Mouse (Mus musculus) limb, embryonic 15.5 days (tissue): ENCODE measurements around the gene Mt4. TPM values are rescaled to one million over a fixed set of nuclear protein-coding genes. Genes with fewer than 3 reads are reported as not detected.

Source experiments
- ATAC-seq: fragments of 200-750 bp; cut with Nextera tagmentation; 2 replicates; pipeline ENCODE4 v1.8.0; 2017; ENCODE audit warnings: low read depth, moderate TSS enrichment; ENCODE audit not compliant: insufficient number of reproducible peaks, low FRiP score, low TSS enrichment
- H3K27ac ChIP-seq: fragments of 300-500 bp; sonication (generic); 2 replicates; pipeline ENCODE4 v1.5.1; 2015; ENCODE audit warnings: moderate library complexity, mild to moderate bottlenecking, inconsistent platforms
- H3K27me3 ChIP-seq: fragments of 300-500 bp; sonication (generic); 2 replicates; pipeline ENCODE4 v1.6.1; 2015; ENCODE audit warnings: inconsistent platforms
- H3K36me3 ChIP-seq: fragments of 300-500 bp; sonication (generic); 2 replicates; pipeline ENCODE4 v1.6.1; 2015; ENCODE audit warnings: inconsistent platforms
- H3K4me1 ChIP-seq: fragments of 300-500 bp; sonication (generic); 2 replicates; pipeline ENCODE4 v1.6.1; 2015; ENCODE audit warnings: inconsistent platforms
- H3K4me2 ChIP-seq: fragments of 300-500 bp; sonication (generic); 2 replicates; pipeline ENCODE4 v1.6.1; 2015; ENCODE audit warnings: mild to moderate bottlenecking, inconsistent platforms
- H3K4me3 ChIP-seq: fragments of 300-500 bp; sonication (generic); 2 replicates; pipeline ENCODE4 v1.5.1; 2015; ENCODE audit warnings: mild to moderate bottlenecking, inconsistent platforms
- H3K9ac ChIP-seq: fragments of 300-500 bp; sonication (generic); 2 replicates; pipeline ENCODE4 v1.6.1; 2015; ENCODE audit warnings: inconsistent platforms
- H3K9me3 ChIP-seq: fragments of 300-500 bp; sonication (generic); 2 replicates; pipeline ENCODE4 v1.6.1; 2016; ENCODE audit warnings: inconsistent platforms
- WGBS: fragments of 180-500 bp; shearing (Covaris S2); methylation state at CpG from one replicate; pipeline ENCODE4 v1.1.7; 2015; 5-methylcytosine and 5-hydroxymethylcytosine counted together
- polyA plus RNA-seq: library from polyadenylated mRNA; unstranded; fragments of >200 nt; fragmentation: Nextera tagmentation; extraction: Ambion mirVana; gene quantifications from 2 replicates; pipeline ENCODE4 v1.2.1, GENCODE M21; 2015

The Mt4 gene
- polyA plus RNA-seq, result 0.60 and 3.9 TPM in 2 replicates

GRCm38 (mm10) chr8:94136933-94137332 is at the start of gene Mt4:
Gene Mt4, plus strand, starts transcription at chr8:94137197.
- no peak within 1 kb of the TSS for H3K27ac ChIP-seq
- H3K4me3 ChIP-seq, result no peak within 1 kb of the TSS
- H3K4me2 ChIP-seq, result no peak within 1 kb of the TSS
- H3K36me3 ChIP-seq, result no peaks in the 10 kb centered on the region
- no peak for ATAC-seq
- H3K27me3 ChIP-seq, result no peaks in the 10 kb centered on the region; the same call in 1 of the 2 replicates
- no peaks in the 10 kb centered on the region for H3K4me1 ChIP-seq
- H3K9me3 ChIP-seq, result 0 out of 2 replicates have a peak, but pooled peaks cover 5% of the 10 kb centered on the region
- 43% methylated on average over 6 of the region's 6 CpGs for WGBS
- H3K9ac ChIP-seq, result no peak within 1 kb of the TSS

- 82% methylated on average over 9 of the region's 9 CpGs for WGBS
- no peak for ATAC-seq
Measured at GRCm38 (mm10) chr8:94087964-94088363, 49.0 kb upstream of the Mt4 start.

GRCm38 (mm10) chr8:94089715-94090114 is 47.3 kb upstream of the Mt4 start:
- no peaks in the 10 kb centered on the region for H3K27me3 ChIP-seq
- no peak for ATAC-seq
- no peak overlapping the region for H3K4me2 ChIP-seq
- no peak overlapping the region for H3K27ac ChIP-seq
- H3K4me1 ChIP-seq, result no peaks in the 10 kb centered on the region
- H3K4me3 ChIP-seq, result no peak overlapping the region
- H3K9ac ChIP-seq, result 0 out of 2 replicates have a peak overlapping the region, but pooled peaks have one; percentile 17
- peaks cover 14% of the 10 kb centered on the region for H3K36me3 ChIP-seq
- no peaks in the 10 kb centered on the region for H3K9me3 ChIP-seq
- 77% methylated on average over 6 of the region's 6 CpGs for WGBS

More at GRCm38 (mm10) chr8:94087964-94088363, 49.0 kb upstream of the Mt4 start:
- H3K27ac ChIP-seq, result no peak overlapping the region
- no peak overlapping the region for H3K9ac ChIP-seq
- H3K4me1 ChIP-seq, result no peaks in the 10 kb centered on the region
- H3K4me3 ChIP-seq, result no peak overlapping the region
- no peaks in the 10 kb centered on the region for H3K9me3 ChIP-seq
- H3K36me3 ChIP-seq, result peaks cover 14% of the 10 kb centered on the region
- no peaks in the 10 kb centered on the region for H3K27me3 ChIP-seq
- no peak overlapping the region for H3K4me2 ChIP-seq

GRCm38 (mm10) chr8:94092848-94093247 is 44.1 kb upstream of the Mt4 start:
- no peaks in the 10 kb centered on the region for H3K27me3 ChIP-seq
- no peak overlapping the region for H3K4me2 ChIP-seq
- no peak for ATAC-seq
- no peaks in the 10 kb centered on the region for H3K9me3 ChIP-seq
- H3K9ac ChIP-seq, result no peak overlapping the region
- H3K4me1 ChIP-seq, result no peaks in the 10 kb centered on the region
- no peak overlapping the region for H3K27ac ChIP-seq
- H3K4me3 ChIP-seq, result no peak overlapping the region
- 84% methylated on average over 9 of the region's 9 CpGs for WGBS
- H3K36me3 ChIP-seq, result no peaks in the 10 kb centered on the region

- WGBS, result 79% methylated on average over 6 of the region's 6 CpGs
- no peak for ATAC-seq
- H3K27me3 ChIP-seq, result no peaks in the 10 kb centered on the region
Measured at GRCm38 (mm10) chr8:94094281-94094680, 42.7 kb upstream of the Mt4 start.

GRCm38 (mm10) chr8:94098081-94098974 is 38.7 kb upstream of the Mt4 start, which contains the start of gene Bbs2:
Gene Bbs2, minus strand, starts transcription at chr8:94098928.
- Histone ChIP-seq H3K27me3 (no peaks in the 10 kb centered on the region), H3K27ac (peak within 1 kb of the TSS; percentile 95), H3K4me1 (0 out of 2 replicates have a peak, but pooled peaks cover 2% of the 10 kb centered on the region), H3K36me3 (no peaks in the 10 kb centered on the region), H3K4me2 (peak within 1 kb of the TSS; percentile 65), H3K4me3 (peak within 1 kb of the TSS; percentile 76), H3K9me3 (no peaks in the 10 kb centered on the region), H3K9ac (peak within 1 kb of the TSS; percentile 50)
- WGBS, result 1% methylated on average over 61 of the region's 61 CpGs
- peak; percentile 99 for ATAC-seq

More at GRCm38 (mm10) chr8:94094281-94094680, 42.7 kb upstream of the Mt4 start:
- no peak overlapping the region for H3K9ac ChIP-seq
- no peak overlapping the region for H3K4me2 ChIP-seq
- H3K4me1 ChIP-seq, result 0 out of 2 replicates have a peak, but pooled peaks cover 2% of the 10 kb centered on the region
- no peak overlapping the region for H3K27ac ChIP-seq
- no peak overlapping the region for H3K4me3 ChIP-seq
- no peaks in the 10 kb centered on the region for H3K36me3 ChIP-seq
- H3K9me3 ChIP-seq, result no peaks in the 10 kb centered on the region

GRCm38 (mm10) chr8:94098996-94099395 is 38.0 kb upstream of the Mt4 start:
- Histone ChIP-seq H3K9me3 (no peaks in the 10 kb centered on the region), H3K27me3 (no peaks in the 10 kb centered on the region), H3K27ac (peak overlapping the region; percentile 95), H3K9ac (no peak overlapping the region), H3K4me2 (peak overlapping the region; percentile 65), H3K36me3 (no peaks in the 10 kb centered on the region), H3K4me1 (0 out of 2 replicates have a peak, but pooled peaks cover 2% of the 10 kb centered on the region), H3K4me3 (peak overlapping the region; percentile 76)
- WGBS, result 43% methylated on average over 4 of the region's 4 CpGs
- ATAC-seq, result no peak

- no peak for ATAC-seq
- no peak overlapping the region for H3K4me3 ChIP-seq
- no peak overlapping the region for H3K27ac ChIP-seq
- H3K4me2 ChIP-seq, result no peak overlapping the region
- no peaks in the 10 kb centered on the region for H3K9me3 ChIP-seq
- no peaks in the 10 kb centered on the region for H3K36me3 ChIP-seq
- H3K27me3 ChIP-seq, result no peaks in the 10 kb centered on the region
- WGBS, result 46% methylated on average over 5 of the region's 5 CpGs
- H3K4me1 ChIP-seq, result no peaks in the 10 kb centered on the region
- H3K9ac ChIP-seq, result no peak overlapping the region
Measured at GRCm38 (mm10) chr8:94104146-94104545, 32.9 kb upstream of the Mt4 start.

- Histone ChIP-seq H3K4me3 (no peak overlapping the region), H3K9me3 (no peaks in the 10 kb centered on the region), H3K27me3 (no peaks in the 10 kb centered on the region), H3K9ac (no peak overlapping the region), H3K36me3 (no peaks in the 10 kb centered on the region), H3K4me2 (no peak overlapping the region), H3K27ac (no peak overlapping the region), H3K4me1 (no peaks in the 10 kb centered on the region)
- no peak for ATAC-seq
- 63% methylated on average over 3 of the region's 3 CpGs for WGBS
Measured at GRCm38 (mm10) chr8:94107871-94108270, 29.1 kb upstream of the Mt4 start.

- ATAC-seq, result no peak
- Histone ChIP-seq H3K27me3 (no peaks in the 10 kb centered on the region), H3K36me3 (no peaks in the 10 kb centered on the region), H3K9me3 (no peaks in the 10 kb centered on the region), H3K9ac (no peak overlapping the region), H3K4me2 (no peak overlapping the region), H3K27ac (no peak overlapping the region), H3K4me1 (no peaks in the 10 kb centered on the region), H3K4me3 (no peak overlapping the region)
- WGBS, result 68% methylated on average over 6 of the region's 6 CpGs
Measured at GRCm38 (mm10) chr8:94109396-94109795, 27.6 kb upstream of the Mt4 start.

GRCm38 (mm10) chr8:94109835-94110234 is 27.2 kb upstream of the Mt4 start:
- 67% methylated on average over 5 of the region's 5 CpGs for WGBS
- Histone ChIP-seq H3K27me3 (no peaks in the 10 kb centered on the region), H3K27ac (no peak overlapping the region), H3K36me3 (no peaks in the 10 kb centered on the region), H3K9ac (no peak overlapping the region), H3K4me3 (no peak overlapping the region), H3K4me1 (no peaks in the 10 kb centered on the region), H3K4me2 (no peak overlapping the region), H3K9me3 (no peaks in the 10 kb centered on the region)
- ATAC-seq, result no peak

- no peak overlapping the region for H3K4me2 ChIP-seq
- H3K4me1 ChIP-seq, result no peaks in the 10 kb centered on the region
- H3K9me3 ChIP-seq, result no peaks in the 10 kb centered on the region
- 39% methylated on average over 6 of the region's 6 CpGs for WGBS
- no peak overlapping the region for H3K9ac ChIP-seq
- no peaks in the 10 kb centered on the region for H3K36me3 ChIP-seq
- no peak overlapping the region for H3K4me3 ChIP-seq
- no peak overlapping the region for H3K27ac ChIP-seq
- no peaks in the 10 kb centered on the region for H3K27me3 ChIP-seq
- ATAC-seq, result no peak
Measured at GRCm38 (mm10) chr8:94110526-94111177, 26.3 kb upstream of the Mt4 start.
